ENCODE assay signal across 26 mouse cellular contexts in genomic region chr1:97366541-97366940, GRCm38 (mm10).
"Had no signal": no experiment of that assay in that cellular context is flagged by ENCODE, and none has a peak within 500 bp of the region (broad histone marks: within the 10 kb centered on the region; RNA-seq: fewer than 3 reads in every experiment).

No protein-coding gene starts in this region.

- H3K4me1 ChIP-seq: forebrain, embryonic 15.5 days; heart, embryonic 13.5 days; heart, embryonic 15.5 days; hindbrain, embryonic 10.5 days; hindbrain, embryonic 12.5 days; intestine, embryonic 15.5 days; limb, embryonic 13.5 days; limb, embryonic 15.5 days; liver, embryonic 12.5 days had no signal

- ATAC-seq: forebrain, embryonic 15.5 days; forebrain, postnatal 0 days; hindbrain, embryonic 16.5 days; inflammation-experienced regulatory T-cells, adult 6 months; intestine, embryonic 15.5 days; intestine, postnatal 0 days; liver, embryonic 12.5 days had no signal

- DNase-seq: forebrain, postnatal 0 days; gastrocnemius, postnatal 14 days; gastrocnemius, postnatal 36 days; kidney, adult 18-20 months; kidney, adult 8-10 months; kidney, postnatal 14 days; kidney, postnatal 36 days; layer of hippocampus, adult 9-11 months; layer of hippocampus, postnatal 36 days; left cerebral cortex, postnatal 4 days; lung, adult 18-20 months had no signal

- H3K36me3 ChIP-seq: forebrain, embryonic 15.5 days; heart, embryonic 13.5 days; heart, embryonic 15.5 days; hindbrain, embryonic 10.5 days; hindbrain, embryonic 12.5 days; intestine, embryonic 15.5 days; limb, embryonic 13.5 days; limb, embryonic 15.5 days; liver, embryonic 12.5 days had no signal

- H3K4me3 ChIP-seq: forebrain, embryonic 15.5 days; heart, embryonic 13.5 days; heart, embryonic 15.5 days; hindbrain, embryonic 10.5 days; hindbrain, embryonic 12.5 days; intestine, embryonic 15.5 days; limb, embryonic 13.5 days; limb, embryonic 15.5 days; liver, embryonic 12.5 days had no signal

- H3K27ac ChIP-seq: forebrain, embryonic 15.5 days; heart, embryonic 13.5 days; heart, embryonic 15.5 days; hindbrain, embryonic 10.5 days; hindbrain, embryonic 12.5 days; hindbrain, embryonic 14.5 days; intestine, embryonic 15.5 days; kidney, postnatal 0 days; limb, embryonic 13.5 days; limb, embryonic 15.5 days; liver, embryonic 12.5 days; liver, embryonic 14.5 days had no signal

- H3K9me3 ChIP-seq: forebrain, embryonic 15.5 days; heart, embryonic 13.5 days; heart, embryonic 15.5 days; hindbrain, embryonic 10.5 days; hindbrain, embryonic 12.5 days; intestine, embryonic 15.5 days; limb, embryonic 13.5 days; limb, embryonic 15.5 days; liver, embryonic 12.5 days had no signal

- H3K9ac ChIP-seq: forebrain, embryonic 15.5 days; forebrain, postnatal 0 days; heart, embryonic 13.5 days; heart, embryonic 15.5 days; hindbrain, embryonic 12.5 days; hindbrain, embryonic 14.5 days; intestine, embryonic 15.5 days; limb, embryonic 13.5 days; limb, embryonic 15.5 days; liver, embryonic 12.5 days; liver, embryonic 14.5 days had no signal

- H3K4me2 ChIP-seq: forebrain, embryonic 15.5 days; heart, embryonic 13.5 days; heart, embryonic 15.5 days; hindbrain, embryonic 12.5 days; hindbrain, embryonic 14.5 days; intestine, embryonic 15.5 days; limb, embryonic 13.5 days; limb, embryonic 15.5 days; liver, embryonic 12.5 days had no signal

- H3K27me3 ChIP-seq: forebrain, embryonic 15.5 days; heart, embryonic 13.5 days; heart, embryonic 15.5 days; hindbrain, embryonic 12.5 days; intestine, embryonic 15.5 days; limb, embryonic 13.5 days; limb, embryonic 15.5 days; liver, embryonic 12.5 days had no signal
